Mouse (Mus musculus): Measurements from ENCODE around the gene Mt4. TPM values are rescaled to one million over a fixed set of nuclear protein-coding genes. Genes with fewer than 3 reads are reported as not detected.

The Mt4 gene
- total RNA-seq (2014; rRNA removed): not detected in 2 replicates
- not detected in 2 replicates for polyA plus RNA-seq (2012; rRNA removed)

- no peak within 1 kb of the TSS for H3K9ac ChIP-seq (ENCODE audit: low read depth, low read length)
- no peaks in the 10 kb centered on the region for H3K36me3 ChIP-seq (ENCODE audit: control insufficient read depth, insufficient read depth, low read length)
- DNase-seq (ENCODE audit: extremely low read depth, low read depth, low spot score): no peak
- H3K27me3 ChIP-seq (ENCODE audit: control insufficient read depth, insufficient read depth, low read length): no peaks in the 10 kb centered on the region; the same call in 1 of the 2 replicates
- no peak for TF ChIP-seq CTCF (IDR thresholded peaks at IDR 0.05; ENCODE audit: low read depth, low read length)
- no peak for TF ChIP-seq POLR2A (IDR thresholded peaks at IDR 0.05; ENCODE audit: extremely low read depth, insufficient read depth, low read length)
- 37% methylated on average over 6 of the region's 6 CpGs for WGBS
- H3K4me1 ChIP-seq (ENCODE audit: control insufficient read depth, insufficient read depth, low read length): no peaks in the 10 kb centered on the region
- no peaks in the 10 kb centered on the region for H3K79me2 ChIP-seq (ENCODE audit: control insufficient read depth, insufficient read depth, low read length)
- H3K27ac ChIP-seq (replicated peaks; ENCODE audit: insufficient read depth, low read depth, low read length): no peak within 1 kb of the TSS
- no peak within 1 kb of the TSS for H3K4me3 ChIP-seq (ENCODE audit: insufficient read depth, low read depth, low read length)
These were observed at the start of gene Mt4 for GRCm38 (mm10) chr8:94136933-94137332. Gene Mt4, plus strand, starts transcription at chr8:94137197.

GRCm38 (mm10) chr8:94087964-94088363 lies 49.0 kb upstream of the Mt4 start:
- 0 out of 2 replicates have a peak, but pooled peaks cover 2% of the 10 kb centered on the region for H3K36me3 ChIP-seq (ENCODE audit: control insufficient read depth, insufficient read depth, low read length)
- H3K27ac ChIP-seq (replicated peaks; ENCODE audit: insufficient read depth, low read depth, low read length): no peak overlapping the region
- no peak for DNase-seq (ENCODE audit: extremely low read depth, low read depth, low spot score)
- H3K4me1 ChIP-seq (ENCODE audit: control insufficient read depth, insufficient read depth, low read length): no peaks in the 10 kb centered on the region
- no peak for TF ChIP-seq CTCF (IDR thresholded peaks at IDR 0.05; ENCODE audit: low read depth, low read length)
- no peak for TF ChIP-seq POLR2A (IDR thresholded peaks at IDR 0.05; ENCODE audit: extremely low read depth, insufficient read depth, low read length)
- H3K4me3 ChIP-seq (ENCODE audit: insufficient read depth, low read depth, low read length): no peak overlapping the region
- no peaks in the 10 kb centered on the region for H3K79me2 ChIP-seq (ENCODE audit: control insufficient read depth, insufficient read depth, low read length)
- H3K27me3 ChIP-seq (ENCODE audit: control insufficient read depth, insufficient read depth, low read length): no peaks in the 10 kb centered on the region
- H3K9ac ChIP-seq (ENCODE audit: low read depth, low read length): no peak overlapping the region
- WGBS: 89% methylated on average over 9 of the region's 9 CpGs

- TF ChIP-seq CTCF (IDR thresholded peaks at IDR 0.05; ENCODE audit: low read depth, low read length) (no peak), POLR2A (IDR thresholded peaks at IDR 0.05; ENCODE audit: extremely low read depth, insufficient read depth, low read length) (no peak)
- Histone ChIP-seq H3K79me2 (ENCODE audit: control insufficient read depth, insufficient read depth, low read length) (no peaks in the 10 kb centered on the region), H3K36me3 (ENCODE audit: control insufficient read depth, insufficient read depth, low read length) (0 out of 2 replicates have a peak, but pooled peaks cover 2% of the 10 kb centered on the region), H3K4me1 (ENCODE audit: control insufficient read depth, insufficient read depth, low read length) (no peaks in the 10 kb centered on the region), H3K4me3 (ENCODE audit: insufficient read depth, low read depth, low read length) (no peak overlapping the region), H3K9ac (ENCODE audit: low read depth, low read length) (no peak overlapping the region), H3K27me3 (ENCODE audit: control insufficient read depth, insufficient read depth, low read length) (no peaks in the 10 kb centered on the region), H3K27ac (replicated peaks; ENCODE audit: insufficient read depth, low read depth, low read length) (no peak overlapping the region)
- WGBS: 68% methylated on average over 6 of the region's 6 CpGs
- no peak for DNase-seq (ENCODE audit: extremely low read depth, low read depth, low spot score)
These were observed 47.3 kb upstream of the Mt4 start for GRCm38 (mm10) chr8:94089715-94090114.

GRCm38 (mm10) chr8:94092848-94093247 lies 44.1 kb upstream of the Mt4 start:
- Histone ChIP-seq H3K79me2 (ENCODE audit: control insufficient read depth, insufficient read depth, low read length) (no peaks in the 10 kb centered on the region), H3K36me3 (ENCODE audit: control insufficient read depth, insufficient read depth, low read length) (no peaks in the 10 kb centered on the region), H3K27me3 (ENCODE audit: control insufficient read depth, insufficient read depth, low read length) (no peaks in the 10 kb centered on the region), H3K27ac (replicated peaks; ENCODE audit: insufficient read depth, low read depth, low read length) (no peak overlapping the region), H3K4me3 (ENCODE audit: insufficient read depth, low read depth, low read length) (no peak overlapping the region), H3K9ac (ENCODE audit: low read depth, low read length) (no peak overlapping the region), H3K4me1 (ENCODE audit: control insufficient read depth, insufficient read depth, low read length) (no peaks in the 10 kb centered on the region)
- WGBS: 85% methylated on average over 9 of the region's 9 CpGs
- no peak for DNase-seq (ENCODE audit: extremely low read depth, low read depth, low spot score)
- TF ChIP-seq POLR2A (IDR thresholded peaks at IDR 0.05; ENCODE audit: extremely low read depth, insufficient read depth, low read length) (no peak), CTCF (IDR thresholded peaks at IDR 0.05; ENCODE audit: low read depth, low read length) (no peak)

- H3K27ac ChIP-seq (replicated peaks; ENCODE audit: insufficient read depth, low read depth, low read length): no peak overlapping the region
- no peaks in the 10 kb centered on the region; the same call in 1 of the 2 replicates for H3K4me1 ChIP-seq (ENCODE audit: control insufficient read depth, insufficient read depth, low read length)
- no peak for DNase-seq (ENCODE audit: extremely low read depth, low read depth, low spot score)
- WGBS: 91% methylated on average over 6 of the region's 6 CpGs
- H3K9ac ChIP-seq (ENCODE audit: low read depth, low read length): no peak overlapping the region
- H3K79me2 ChIP-seq (ENCODE audit: control insufficient read depth, insufficient read depth, low read length): no peaks in the 10 kb centered on the region
- H3K36me3 ChIP-seq (ENCODE audit: control insufficient read depth, insufficient read depth, low read length): no peaks in the 10 kb centered on the region
- H3K4me3 ChIP-seq (ENCODE audit: insufficient read depth, low read depth, low read length): no peak overlapping the region
- no peaks in the 10 kb centered on the region for H3K27me3 ChIP-seq (ENCODE audit: control insufficient read depth, insufficient read depth, low read length)
- TF ChIP-seq CTCF (IDR thresholded peaks at IDR 0.05; ENCODE audit: low read depth, low read length): no peak
- TF ChIP-seq POLR2A (IDR thresholded peaks at IDR 0.05; ENCODE audit: extremely low read depth, insufficient read depth, low read length): no peak
These were observed 42.7 kb upstream of the Mt4 start for GRCm38 (mm10) chr8:94094281-94094680.

GRCm38 (mm10) chr8:94098081-94098974 lies 38.7 kb upstream of the Mt4 start, which contains the start of gene Bbs2:
Gene Bbs2, minus strand, starts transcription at chr8:94098928.
- Histone ChIP-seq H3K4me3 (ENCODE audit: insufficient read depth, low read depth, low read length) (peak within 1 kb of the TSS; percentile 74), H3K27me3 (ENCODE audit: control insufficient read depth, insufficient read depth, low read length) (no peaks in the 10 kb centered on the region), H3K79me2 (ENCODE audit: control insufficient read depth, insufficient read depth, low read length) (no peaks in the 10 kb centered on the region), H3K27ac (replicated peaks; ENCODE audit: insufficient read depth, low read depth, low read length) (peak within 1 kb of the TSS; percentile 62), H3K36me3 (ENCODE audit: control insufficient read depth, insufficient read depth, low read length) (no peaks in the 10 kb centered on the region), H3K4me1 (ENCODE audit: control insufficient read depth, insufficient read depth, low read length) (no peaks in the 10 kb centered on the region; the same call in 1 of the 2 replicates), H3K9ac (ENCODE audit: low read depth, low read length) (peak within 1 kb of the TSS; percentile 62)
- TF ChIP-seq POLR2A (IDR thresholded peaks at IDR 0.05; ENCODE audit: extremely low read depth, insufficient read depth, low read length) (peak; percentile 85), CTCF (IDR thresholded peaks at IDR 0.05; ENCODE audit: low read depth, low read length) (peak; percentile 23; the same call in 1 of the 2 replicates)
- DNase-seq (ENCODE audit: extremely low read depth, low read depth, low spot score): peak; percentile 95
- under 1% methylated on average over 61 of the region's 61 CpGs for WGBS

Measured in liver, adult 2 months (tissue).